Mouse (Mus musculus): ENCODE data around the gene Crim1.
A peak's percentile ranks its signal among the peaks of the same experiment; 100 is the strongest.

Crim1 gene

DNA sequence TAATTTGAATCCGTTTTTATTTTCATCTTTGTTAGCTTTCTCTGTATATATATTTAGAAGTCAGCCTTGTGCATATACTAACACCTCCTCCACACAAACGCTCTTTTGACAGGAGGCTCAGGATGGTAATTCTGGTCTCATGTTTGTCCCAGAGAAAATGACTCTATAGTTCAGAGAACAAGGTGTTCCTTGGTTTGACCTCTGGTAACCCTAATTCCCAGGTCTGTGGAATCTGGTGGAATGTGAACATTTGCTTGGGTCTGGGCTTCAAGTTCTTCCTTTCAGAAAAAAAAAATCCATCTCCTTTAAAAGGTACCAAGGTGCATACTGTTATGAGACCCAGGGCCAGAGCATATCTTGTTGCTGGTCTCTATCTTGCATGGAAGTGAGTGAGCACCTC lies 9.6 kb downstream of the Crim1 start:
- DNase-seq (ENCODE audit: low spot score in 2 of 2): no peak

DNA sequence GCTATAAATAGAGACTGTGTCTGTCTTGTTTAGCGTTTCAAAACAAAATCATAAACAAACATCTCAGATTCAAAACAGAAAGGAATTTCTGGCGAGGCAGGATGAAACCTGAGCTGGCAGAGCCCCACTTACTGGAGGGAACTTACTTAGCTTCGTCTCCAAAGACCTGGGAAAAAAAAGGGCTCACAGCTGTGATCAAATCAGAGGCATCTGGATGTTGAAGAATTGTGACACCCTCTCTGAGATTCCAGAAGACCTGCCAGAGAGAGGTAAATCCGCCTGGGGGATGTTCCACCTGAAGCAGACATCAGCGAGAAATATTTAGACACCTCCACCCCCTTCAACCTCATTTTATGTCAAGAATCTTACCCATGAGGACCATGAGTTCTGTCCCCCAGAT lies 11.8 kb downstream of the Crim1 start:
- no peak for DNase-seq (ENCODE audit: low spot score in 2 of 2)

DNA sequence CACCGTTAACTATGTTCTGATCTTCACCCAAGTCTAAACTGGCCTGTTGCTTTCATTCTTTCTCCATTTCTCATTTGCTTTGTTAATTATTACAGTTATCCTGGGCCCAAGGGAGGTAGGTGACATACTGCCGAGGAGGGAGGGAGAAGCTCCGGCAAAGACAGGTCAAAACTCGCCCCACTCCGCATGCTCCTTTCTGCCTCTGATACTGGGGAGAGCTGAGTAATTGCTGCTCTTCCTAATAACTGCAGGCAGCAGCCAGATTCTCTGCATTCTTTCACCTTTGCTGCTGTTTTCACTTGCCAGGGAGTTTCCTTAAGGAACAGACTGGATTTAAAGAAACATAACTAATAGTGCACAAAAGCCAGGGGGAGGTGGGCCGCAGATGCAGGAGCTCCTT lies 13.1 kb downstream of the Crim1 start:
- no peak for DNase-seq (ENCODE audit: low spot score in 2 of 2)

DNA sequence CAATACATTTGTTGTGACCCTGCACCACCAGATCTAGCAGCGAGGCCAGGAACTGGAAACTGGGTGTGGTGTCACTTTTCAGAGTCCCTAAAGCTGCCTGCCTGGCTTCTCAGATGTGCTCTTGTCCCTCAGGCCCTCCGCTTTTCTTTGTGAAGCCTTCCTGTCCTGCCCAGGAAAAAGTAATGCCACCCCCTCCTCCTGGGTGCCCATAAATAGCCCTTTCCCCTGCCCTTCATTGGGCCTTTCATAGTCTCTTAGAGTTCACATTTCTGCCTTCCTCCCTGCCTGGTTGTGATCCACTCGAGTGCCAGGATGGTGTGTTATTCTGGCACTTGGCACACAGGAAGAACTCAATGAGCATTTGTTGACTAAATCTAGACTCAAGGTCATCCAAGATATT lies 16.5 kb downstream of the Crim1 start:
- DNase-seq (ENCODE audit: low spot score in 2 of 2): no peak

DNA sequence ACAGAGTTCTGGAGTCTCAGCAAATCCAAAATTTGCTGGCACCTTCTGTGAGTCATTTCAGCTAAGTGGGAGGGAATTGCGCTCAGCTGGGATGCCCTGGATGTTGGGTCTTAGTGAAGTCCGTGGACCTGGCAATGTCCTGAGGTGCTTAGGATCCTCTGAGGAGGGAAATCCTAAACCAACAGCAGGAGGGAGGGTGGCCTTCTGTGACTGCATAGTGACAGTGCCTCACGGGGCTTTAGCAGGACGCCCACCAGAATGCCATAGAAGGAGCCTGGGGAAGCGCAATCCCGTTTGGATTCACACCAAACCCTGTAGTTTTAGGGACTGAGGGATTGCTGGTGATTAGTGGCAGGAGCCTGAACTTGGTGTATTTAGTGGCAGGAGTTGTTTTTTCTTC lies 17.4 kb downstream of the Crim1 start:
- no peak for DNase-seq (ENCODE audit: low spot score in 2 of 2)

DNA sequence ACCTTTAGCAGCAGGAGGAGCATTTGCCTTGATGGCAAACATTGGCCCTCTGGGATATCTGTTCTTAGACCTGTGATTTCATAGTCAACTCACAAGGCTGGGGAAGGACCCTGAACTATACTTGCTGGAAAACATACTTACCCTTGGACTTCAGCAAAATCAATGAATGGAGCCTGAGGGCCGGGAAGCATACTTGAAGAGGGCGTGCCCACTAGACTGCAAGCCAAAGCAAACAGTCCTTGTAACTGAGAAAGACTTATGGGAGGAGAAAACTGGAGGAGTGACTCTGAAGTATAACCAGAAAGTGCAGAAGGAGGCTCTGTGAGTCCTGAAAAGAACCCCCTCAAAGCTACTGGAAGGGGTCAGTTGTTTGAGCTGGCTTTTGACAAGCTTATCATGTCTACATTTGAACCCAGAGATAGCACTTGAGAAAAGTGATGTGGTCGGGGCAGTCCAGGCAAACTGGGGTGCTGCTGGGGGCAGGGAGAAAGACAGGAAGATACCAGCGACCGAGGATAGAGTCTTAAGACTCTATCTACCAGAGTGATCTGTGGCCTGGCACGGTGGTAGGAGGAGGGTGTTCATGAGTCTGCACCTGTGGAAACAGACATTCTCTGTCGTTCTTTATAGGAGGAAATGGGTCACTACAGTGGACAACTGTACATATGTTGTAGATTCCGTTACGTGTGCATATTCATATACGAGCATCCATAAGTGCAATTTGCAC lies 18.6 kb downstream of the Crim1 start:
- DNase-seq (ENCODE audit: low spot score in 2 of 2): peak in 1 of 2 experiments; percentile 33

DNA sequence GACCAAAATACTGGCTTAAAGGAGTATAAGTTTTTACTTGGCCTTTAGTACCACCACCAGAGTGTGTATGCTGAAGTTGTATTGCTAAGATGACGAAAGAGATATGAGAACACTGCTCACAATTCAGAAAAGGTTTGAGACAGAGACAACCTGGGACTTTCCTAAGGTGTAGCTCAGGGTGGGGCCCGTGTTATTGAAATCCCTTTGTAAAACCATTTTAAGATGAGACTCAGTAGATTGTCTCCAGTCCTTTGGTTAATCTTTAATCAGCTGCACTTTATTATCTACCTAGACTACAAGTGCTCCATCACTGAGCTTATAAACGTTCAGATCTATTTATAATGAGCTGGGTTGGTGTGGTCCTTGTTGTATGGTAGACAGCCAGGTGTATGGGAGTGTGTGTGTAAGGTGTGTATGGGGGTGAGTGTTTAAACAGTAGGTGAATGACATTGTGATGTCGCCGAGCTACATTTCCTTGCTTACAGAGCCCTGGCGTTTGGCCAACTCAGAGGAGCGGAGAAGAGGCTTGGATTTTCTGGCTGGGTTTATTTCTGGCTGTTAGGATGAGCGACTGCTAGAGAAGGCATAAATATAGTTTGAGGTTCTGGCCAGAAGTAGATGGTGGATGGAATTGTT lies 21.1 kb downstream of the Crim1 start:
- no peak for DNase-seq (ENCODE audit: low spot score in 2 of 2)

DNA sequence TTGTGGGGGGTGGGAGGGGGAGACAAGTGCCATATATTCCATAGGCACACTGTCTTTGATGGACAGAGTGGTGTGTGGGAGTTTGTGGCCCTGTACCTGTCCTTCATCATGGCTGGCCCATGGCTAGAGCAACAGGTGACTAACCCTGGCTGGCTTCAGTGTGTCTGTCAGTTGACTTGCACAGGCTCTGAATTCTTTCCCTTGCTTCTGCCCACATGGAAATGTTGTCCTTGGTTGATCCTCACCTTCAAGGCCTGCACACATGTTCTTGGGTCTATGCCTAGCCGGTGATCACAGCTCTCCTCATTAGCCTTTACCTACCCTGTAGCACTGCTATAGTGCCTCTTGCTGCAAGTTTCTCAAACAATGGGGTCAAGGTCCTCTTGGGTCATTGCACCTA lies 21.8 kb downstream of the Crim1 start:
- no peak for DNase-seq (ENCODE audit: low spot score in 2 of 2)

DNA sequence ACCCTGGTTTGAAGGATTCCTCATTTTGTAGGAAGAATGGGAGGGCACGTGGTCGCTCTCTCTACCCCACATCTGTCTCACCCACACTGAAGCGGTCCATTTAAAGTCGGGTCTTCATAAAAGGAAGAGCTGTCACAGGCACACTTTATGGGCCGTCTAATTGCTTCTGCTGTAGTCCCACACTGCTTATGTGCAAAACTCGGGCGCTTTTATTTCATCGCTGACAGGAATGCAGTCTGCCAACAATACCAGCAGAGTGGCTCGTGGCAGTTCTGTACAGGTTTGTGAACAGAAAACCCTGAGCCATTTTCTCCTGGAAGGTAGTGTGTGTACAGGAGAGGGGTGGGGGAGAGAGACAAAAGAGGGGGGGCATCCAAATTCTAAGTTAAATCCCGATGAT lies 23.9 kb downstream of the Crim1 start:
- no peak for DNase-seq (ENCODE audit: low spot score in 2 of 2)

DNA sequence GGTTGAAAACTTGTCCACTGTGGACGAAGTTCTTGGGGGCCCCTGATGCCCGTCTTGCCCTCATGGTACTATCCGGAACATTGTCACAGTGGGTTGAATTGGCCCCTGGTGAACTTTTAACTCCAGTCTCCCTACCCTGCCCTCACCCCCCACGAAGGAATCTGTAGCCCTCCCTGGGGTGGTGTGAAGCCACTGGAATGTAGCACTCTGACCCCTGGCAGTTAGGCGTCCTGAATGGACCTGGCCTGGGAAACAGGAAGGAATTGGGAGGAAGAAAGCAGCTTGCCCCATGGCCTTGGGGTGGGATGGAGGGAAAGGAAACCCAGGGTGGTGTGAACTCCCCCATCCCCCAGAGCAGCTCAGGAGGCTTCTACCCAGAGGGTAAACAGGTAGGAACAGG lies 25.5 kb downstream of the Crim1 start:
- DNase-seq (ENCODE audit: low spot score in 2 of 2): no peak

DNA sequence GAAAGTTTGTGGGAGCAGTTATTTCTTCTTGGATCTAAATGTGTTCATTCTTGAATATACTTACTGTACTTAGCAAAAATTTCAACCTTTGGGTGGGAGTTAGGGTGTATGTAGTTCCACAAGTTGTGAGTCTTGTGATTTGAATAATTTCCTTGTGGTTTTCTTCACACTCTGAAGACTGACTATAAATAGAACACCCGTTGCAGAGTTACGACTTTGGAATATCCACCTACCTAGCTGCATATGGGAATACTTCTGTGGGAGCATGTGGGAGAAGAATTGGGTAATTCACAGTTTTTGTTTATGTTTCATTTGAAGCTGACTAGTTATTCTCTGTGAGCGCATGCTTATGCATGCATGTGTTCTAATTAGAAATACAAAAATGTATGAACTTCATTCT lies 27.2 kb downstream of the Crim1 start:
- no peak for DNase-seq (ENCODE audit: low spot score in 2 of 2)

DNA sequence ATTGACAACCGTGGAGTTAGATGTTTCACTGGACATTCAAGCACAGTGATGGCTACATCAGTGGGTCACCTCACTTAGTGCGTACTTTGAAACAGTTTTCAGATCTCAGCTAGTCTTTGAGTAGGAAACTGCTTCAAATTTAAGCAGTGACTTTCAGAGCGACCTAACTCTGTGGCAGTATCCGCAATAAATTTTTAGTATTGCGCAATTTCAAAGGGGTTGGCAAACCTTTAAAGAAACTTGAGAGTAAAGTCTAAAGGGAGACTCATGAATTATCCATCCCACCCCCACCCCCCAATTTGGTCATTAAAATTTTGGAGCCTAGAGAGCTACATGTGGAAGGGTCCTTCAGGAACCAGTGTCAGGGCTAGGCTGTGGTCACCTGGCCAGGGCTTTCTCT lies 31.5 kb downstream of the Crim1 start:
- DNase-seq (ENCODE audit: low spot score in 2 of 2): no peak

DNA sequence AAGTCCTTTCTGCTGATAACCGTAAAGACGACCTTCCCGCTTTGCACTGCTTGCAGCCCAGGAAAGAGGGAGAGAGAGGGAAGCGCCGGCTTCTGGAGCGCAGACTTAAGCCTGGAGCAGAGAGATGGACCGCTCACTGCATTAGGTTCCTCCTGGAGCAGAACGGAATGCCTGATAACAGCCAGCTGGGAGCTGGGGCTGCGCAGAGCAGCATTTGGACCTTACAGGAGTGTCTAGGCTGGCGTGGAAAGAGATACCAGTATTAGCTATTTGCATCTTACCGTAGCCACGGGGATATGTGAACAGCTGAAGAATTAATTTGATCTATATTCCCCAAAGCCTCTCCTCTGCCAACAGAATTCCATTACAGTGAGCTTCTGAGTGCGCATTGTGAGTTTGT lies 32.7 kb downstream of the Crim1 start:
- DNase-seq (ENCODE audit: low spot score in 2 of 2): no peak

DNA sequence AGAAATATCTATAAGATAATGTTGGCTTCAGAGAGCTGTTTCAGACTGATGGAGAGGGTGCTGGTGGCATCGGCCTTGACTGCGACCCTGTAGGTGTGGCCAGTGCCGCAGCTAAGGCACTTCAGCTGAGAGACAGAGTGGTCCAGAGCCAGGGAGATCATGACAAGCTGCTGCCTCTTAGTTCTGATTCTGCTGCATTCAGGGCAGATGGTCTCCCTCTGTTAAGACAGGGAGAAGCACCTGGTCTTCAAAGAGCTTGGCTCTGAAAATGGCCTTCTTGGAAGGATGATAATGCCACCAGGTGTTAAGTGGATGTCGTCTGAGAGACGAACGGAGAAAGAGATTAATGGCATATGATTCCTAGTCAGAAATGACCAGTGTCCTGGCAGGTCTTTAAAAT lies 33.8 kb downstream of the Crim1 start:
- no peak for DNase-seq (ENCODE audit: low spot score in 2 of 2)

DNA sequence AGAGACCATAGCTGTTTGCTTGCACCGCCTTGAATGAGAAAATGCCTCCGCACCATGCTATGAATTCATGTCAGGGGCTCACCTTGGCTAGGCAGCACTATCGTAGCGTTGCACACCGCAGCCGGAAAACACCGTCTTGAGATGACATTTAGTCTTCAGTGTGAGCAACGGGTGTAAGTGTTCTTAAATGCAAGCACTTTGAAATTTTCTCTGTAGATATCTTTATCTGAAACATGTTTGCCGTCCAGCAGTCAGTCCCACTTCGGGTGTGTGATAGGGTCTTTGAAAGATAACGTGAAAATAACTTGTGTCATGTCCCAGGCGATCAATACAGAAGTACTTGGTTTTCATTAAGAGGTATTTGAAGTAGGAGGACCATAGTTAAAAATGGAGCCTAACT lies 36.1 kb downstream of the Crim1 start:
- no peak for DNase-seq (ENCODE audit: low spot score in 2 of 2)

DNA sequence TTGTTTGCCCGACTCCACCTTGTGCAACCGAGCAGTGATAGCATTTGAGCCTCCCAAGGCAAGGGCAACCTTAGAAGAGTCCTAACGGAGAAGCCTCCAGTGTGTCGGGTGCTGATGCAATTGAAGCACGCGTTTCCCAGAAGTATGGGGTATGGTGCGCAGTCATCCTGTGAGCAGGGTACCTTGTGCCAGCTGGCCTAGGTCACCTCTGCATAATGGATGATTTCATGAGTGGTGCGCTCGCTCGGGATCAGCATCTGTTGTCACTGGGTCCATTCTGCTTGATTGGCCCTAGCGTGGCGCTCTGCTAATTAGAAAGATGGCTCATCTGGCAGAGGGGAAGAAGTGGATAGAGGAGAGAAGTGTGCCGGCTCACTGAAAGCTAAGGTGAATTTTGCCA lies 37.9 kb downstream of the Crim1 start:
- no peak for DNase-seq (ENCODE audit: low spot score in 2 of 2)

DNA sequence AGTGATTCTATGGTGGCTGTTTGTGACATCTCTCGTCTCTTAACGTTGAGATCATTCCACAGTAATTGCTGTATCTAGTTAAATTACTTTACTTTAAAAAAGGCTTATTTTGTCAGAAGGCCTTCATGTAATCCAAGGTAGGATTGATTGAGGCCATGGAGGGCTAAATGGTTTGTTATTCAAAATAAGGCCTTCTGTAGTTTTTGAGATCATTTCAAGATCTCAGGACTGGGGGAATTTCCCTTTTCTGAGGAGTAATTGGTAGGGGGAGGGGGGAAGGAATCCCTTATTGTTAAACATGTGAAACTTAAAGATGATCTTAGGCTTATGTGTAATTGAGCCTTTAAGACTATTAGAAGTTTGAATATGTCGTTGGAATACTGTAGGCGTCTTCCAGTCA lies 40.1 kb downstream of the Crim1 start:
- no peak for DNase-seq (ENCODE audit: low spot score in 2 of 2)

DNA sequence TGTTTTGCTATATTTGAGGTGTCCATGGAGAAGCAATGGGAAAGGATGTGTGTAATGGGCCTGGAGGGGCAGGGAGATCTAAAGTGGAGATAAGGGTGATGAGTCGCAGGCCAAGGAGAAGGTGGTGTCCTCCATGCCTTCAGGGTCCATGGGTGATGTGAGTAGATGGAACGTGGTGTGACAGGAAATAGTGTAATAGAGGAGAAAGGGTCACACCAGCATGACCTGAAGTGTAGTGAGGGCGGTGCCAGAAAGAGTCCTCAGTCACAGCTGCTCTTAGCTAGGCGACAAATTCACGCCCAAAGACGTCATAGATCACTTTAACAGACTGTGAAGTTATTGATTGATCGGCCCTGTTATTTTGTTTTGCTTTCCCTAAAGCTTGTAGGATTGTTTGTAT lies 41.2 kb downstream of the Crim1 start:
- DNase-seq (ENCODE audit: low spot score in 2 of 2): no peak

DNA sequence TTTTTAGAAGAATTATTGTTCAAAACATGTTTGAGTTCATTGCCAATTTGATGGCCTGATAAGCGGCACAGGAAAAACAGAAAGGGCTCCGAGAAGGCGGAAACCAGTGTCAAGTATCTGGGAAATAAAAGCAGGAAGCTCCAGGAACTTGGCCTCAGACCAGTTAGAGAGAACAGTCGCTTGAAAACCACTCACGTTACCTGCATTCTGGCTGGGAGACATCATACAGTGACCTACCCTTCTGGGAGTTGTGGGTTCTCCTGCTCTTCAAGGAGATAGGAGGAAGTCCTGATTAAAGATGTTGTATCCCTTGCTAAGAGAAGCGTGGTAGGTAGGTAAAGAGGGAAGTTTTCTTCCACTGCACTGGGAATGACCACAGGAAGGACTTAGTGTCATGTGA lies 44.7 kb downstream of the Crim1 start:
- no peak for DNase-seq (ENCODE audit: low spot score in 2 of 2)

DNA sequence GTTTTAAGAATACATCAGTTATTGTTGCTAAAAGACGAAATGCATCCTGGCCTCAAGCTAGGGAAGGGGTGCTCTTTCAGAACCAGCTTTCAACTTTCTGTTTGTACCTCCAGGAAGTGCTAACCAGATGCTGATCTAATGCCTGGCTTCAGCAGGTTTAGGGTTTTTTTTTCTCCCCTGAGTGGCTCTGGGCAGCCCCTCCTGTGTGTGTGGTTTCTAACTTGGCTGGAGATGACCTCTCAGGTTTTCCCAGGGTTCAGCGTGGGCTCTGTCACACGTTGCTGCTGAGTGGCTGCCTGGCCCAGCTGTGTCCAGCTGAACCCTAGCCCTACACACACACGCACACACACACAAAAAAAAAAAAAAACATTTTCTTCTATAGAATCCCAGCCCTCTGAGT lies 45.4 kb downstream of the Crim1 start:
- DNase-seq (ENCODE audit: low spot score in 2 of 2): no peak

DNA sequence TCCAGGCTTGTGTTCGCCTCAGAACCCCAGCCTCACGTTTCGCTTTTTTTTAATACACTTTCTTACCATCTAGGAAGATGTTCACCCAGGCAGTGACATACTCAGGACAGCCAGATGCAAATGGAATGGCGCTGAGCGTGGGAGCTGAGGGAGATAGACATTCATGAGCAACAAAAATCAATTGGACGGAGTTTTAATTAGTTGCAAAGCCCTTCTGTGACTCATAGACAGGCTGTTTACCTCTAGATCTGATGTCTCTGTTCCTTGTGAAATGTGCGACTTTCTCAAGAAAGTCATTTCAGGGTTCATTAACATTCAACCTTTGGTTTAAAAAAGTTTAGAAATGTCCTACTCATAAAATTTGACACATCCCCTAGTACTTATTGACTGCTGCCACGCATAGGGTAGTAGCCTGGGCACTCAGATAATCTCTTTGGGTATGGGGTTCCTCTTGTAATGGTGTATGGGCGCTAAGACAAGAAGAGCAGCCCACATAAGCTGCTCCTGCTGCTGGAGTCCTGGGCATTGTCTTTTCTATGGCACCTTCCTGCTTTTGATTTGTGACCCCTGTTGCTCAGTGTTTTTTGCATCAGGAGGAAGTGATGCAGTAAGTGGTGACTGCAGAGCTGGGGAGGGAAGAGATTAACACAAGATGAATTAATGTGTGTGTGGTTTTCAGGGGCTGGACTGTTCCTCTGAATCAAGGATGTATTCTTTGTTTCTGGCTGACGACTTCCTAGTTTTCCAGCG lies 46.8 kb downstream of the Crim1 start:
- DNase-seq (ENCODE audit: low spot score in 2 of 2): no peak

DNA sequence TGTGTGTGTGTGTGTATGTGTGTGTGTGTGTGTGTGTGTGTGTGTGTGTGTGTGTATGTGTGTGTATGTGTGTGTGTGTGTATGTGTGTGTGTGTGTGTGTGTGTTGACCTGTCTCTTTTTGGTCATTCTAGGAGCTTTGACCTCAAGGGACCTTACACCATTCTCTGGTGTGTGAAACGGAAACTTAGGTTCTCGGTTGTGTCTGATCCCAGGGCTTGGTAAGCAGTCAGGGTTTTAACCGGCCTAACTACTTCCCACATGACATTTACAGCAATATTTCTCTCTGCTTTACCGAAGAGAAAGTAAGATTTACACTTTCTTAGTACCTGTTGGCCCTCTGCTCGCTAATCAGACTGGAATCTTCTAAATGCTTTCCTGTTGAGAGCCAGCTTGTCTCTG lies 48.1 kb downstream of the Crim1 start:
- no peak for DNase-seq (ENCODE audit: low spot score in 2 of 2)

DNA sequence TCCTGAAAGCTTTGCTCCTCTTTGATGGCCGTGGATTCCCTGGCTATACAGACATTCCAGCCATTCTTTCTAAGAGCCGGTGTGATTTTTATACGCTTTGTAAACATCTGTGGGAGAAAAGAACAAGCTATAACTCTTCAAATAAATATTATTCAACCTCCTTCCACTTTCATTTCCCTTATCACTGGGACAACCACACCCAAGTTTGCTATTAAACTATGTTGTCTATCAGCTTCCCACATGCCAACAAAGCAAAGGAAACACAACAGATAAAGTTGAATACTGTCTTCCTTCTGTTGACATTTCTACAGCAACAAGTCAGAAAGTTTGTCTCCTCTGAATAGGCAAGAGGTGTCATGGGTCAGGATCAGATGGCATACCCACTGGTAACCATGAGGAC lies 48.9 kb downstream of the Crim1 start:
- no peak for DNase-seq (ENCODE audit: low spot score in 2 of 2)

All from urinary bladder, adult 18-20 months (tissue).